Mouse (Mus musculus) lung, postnatal 0 days (tissue): ENCODE data around the gene Armh3. TPM values are rescaled to one million over a fixed set of nuclear protein-coding genes. Genes with fewer than 3 reads are reported as not detected.
A peak's percentile ranks its signal among the peaks of the same experiment; 100 is the strongest.

Experiments used
- ATAC-seq: fragments of 200-750 bp; cut with Nextera tagmentation; 2 replicates; pipeline ENCODE4 v1.8.0; 2017; ENCODE audit warnings: moderate library complexity
- DNase-seq: peaks from one replicate; pipeline ENCODE4 v3.0.0-alpha.2; 2016; ENCODE audit warnings: low spot score
- H3K27ac ChIP-seq: fragments of 300-500 bp; sonication (generic); 2 replicates; pipeline ENCODE4 v1.5.1; 2014; ENCODE audit warnings: antibody characterized with exemption, mild to moderate bottlenecking, low read length, mixed read lengths
- H3K27me3 ChIP-seq: fragments of 300-500 bp; sonication (generic); replicated peaks from 2 replicates; pipeline ENCODE4 v1.6.1; 2014; ENCODE audit warnings: low read length, mixed read lengths; ENCODE audit not compliant: insufficient read depth
- H3K36me3 ChIP-seq: fragments of 300-500 bp; sonication (generic); 2 replicates; pipeline ENCODE4 v1.6.1; 2014; ENCODE audit warnings: low read length, mixed read lengths; ENCODE audit not compliant: insufficient read depth
- H3K4me1 ChIP-seq: fragments of 300-500 bp; sonication (generic); 2 replicates; pipeline ENCODE4 v1.6.1; 2014; ENCODE audit warnings: antibody characterized with exemption, low read depth, low read length, mixed read lengths; ENCODE audit not compliant: insufficient read depth
- H3K4me2 ChIP-seq: fragments of 300-500 bp; sonication (generic); replicated peaks from 2 replicates; pipeline ENCODE4 v1.6.1; 2014; ENCODE audit warnings: low read depth, mild to moderate bottlenecking, low read length, moderate library complexity, mixed read lengths
- H3K4me3 ChIP-seq: fragments of 300-500 bp; sonication (generic); 2 replicates; pipeline ENCODE4 v1.5.1; 2014; ENCODE audit warnings: low read depth, low read length
- H3K9ac ChIP-seq: fragments of 300-500 bp; sonication (generic); replicated peaks from 2 replicates; pipeline ENCODE4 v1.6.1; 2014; ENCODE audit warnings: low read depth, mild to moderate bottlenecking
- H3K9me3 ChIP-seq: fragments of 300-500 bp; sonication (generic); 2 replicates; pipeline ENCODE4 v1.6.1; 2016; ENCODE audit warnings: low read length, mixed read lengths
- CTCF ChIP-seq: IDR thresholded peaks from 2 replicates; pipeline ENCODE4 v1.5.1; 2016; ENCODE audit warnings: antibody characterized with exemption, mild to moderate bottlenecking
- EP300 ChIP-seq: IDR thresholded peaks from 2 replicates; pipeline ENCODE4 v1.6.1; 2016; ENCODE audit warnings: antibody characterized with exemption, mild to moderate bottlenecking, control low read depth
- WGBS: fragments of 180-500 bp; shearing (Covaris S2); extraction: QIAGEN DNeasy Blood & Tissue Kit; methylation state at CpG from one replicate; pipeline ENCODE4 v1.1.7; 2014; 5-methylcytosine and 5-hydroxymethylcytosine counted together
- polyA plus RNA-seq: library from polyadenylated mRNA; unstranded; fragments of >200 nt; fragmentation: Nextera tagmentation; extraction: Ambion mirVana; gene quantifications from 2 replicates; pipeline ENCODE4 v1.2.1, GENCODE M21; 2015

Armh3 gene
- polyA plus RNA-seq, 1 experiment from 2014 or later: 9.0 TPM

GRCm38 (mm10) chr19:45830679-45831078 is 167.6 kb downstream of the Armh3 start:
- no peak for ATAC-seq
- Histone ChIP-seq H3K4me3 (no peak overlapping the region), H3K4me2 (no peak overlapping the region), H3K27ac (no peak overlapping the region), H3K9ac (no peak overlapping the region), H3K36me3 (no peaks in the 10 kb centered on the region), H3K4me1 (no peaks in the 10 kb centered on the region), H3K9me3 (no peaks in the 10 kb centered on the region), H3K27me3 (no peaks in the 10 kb centered on the region)
- WGBS: 32% methylated on average over 2 of the region's 2 CpGs
- TF ChIP-seq EP300: no peak
- TF ChIP-seq CTCF: peak; percentile 40
- DNase-seq: no peak

DNA sequence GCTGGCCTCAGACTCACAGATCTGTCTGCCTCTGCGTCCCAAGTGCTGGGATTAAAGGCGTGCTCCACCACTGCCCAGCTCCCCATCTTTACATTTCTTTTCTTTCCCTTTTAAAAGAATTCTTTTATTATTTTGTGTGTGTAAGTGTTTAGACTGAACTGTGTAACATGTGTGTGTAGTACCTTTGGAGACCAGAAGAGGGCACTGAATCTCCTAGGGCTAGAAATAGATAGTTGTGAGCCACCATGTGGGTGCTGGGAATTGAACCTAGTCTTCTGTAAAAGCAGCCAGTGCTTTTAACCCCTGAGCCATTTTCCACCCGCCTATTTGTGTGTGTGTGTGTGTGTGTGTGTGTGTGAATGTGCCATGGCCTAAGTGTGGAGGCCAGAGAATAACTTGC is 170.6 kb downstream of the Armh3 start:
- DNase-seq: no peak
- no peak for ATAC-seq
- Histone ChIP-seq H3K36me3 (no peaks in the 10 kb centered on the region), H3K9me3 (no peaks in the 10 kb centered on the region), H3K4me2 (no peak overlapping the region), H3K4me3 (no peak overlapping the region), H3K4me1 (no peaks in the 10 kb centered on the region), H3K9ac (no peak overlapping the region), H3K27me3 (no peaks in the 10 kb centered on the region), H3K27ac (no peak overlapping the region)
- no peak for TF ChIP-seq EP300
- peak; percentile 21; the same call in 1 of the 2 replicates for TF ChIP-seq CTCF
- 95% methylated on average over 3 of the region's 3 CpGs for whole genome bisulfite sequencing

- DNase-seq: no peak
- Histone ChIP-seq H3K27ac (no peak overlapping the region), H3K9ac (no peak overlapping the region), H3K4me2 (no peak overlapping the region), H3K9me3 (no peaks in the 10 kb centered on the region), H3K4me3 (no peak overlapping the region), H3K36me3 (no peaks in the 10 kb centered on the region), H3K27me3 (no peaks in the 10 kb centered on the region), H3K4me1 (no peaks in the 10 kb centered on the region)
- no peak for ATAC-seq
- WGBS: 45% methylated on average over 5 of the region's 5 CpGs
- TF ChIP-seq CTCF (no peak), EP300 (no peak)
Measured at GRCm38 (mm10) chr19:45827125-45827524, 171.2 kb downstream of the Armh3 start.

DNA sequence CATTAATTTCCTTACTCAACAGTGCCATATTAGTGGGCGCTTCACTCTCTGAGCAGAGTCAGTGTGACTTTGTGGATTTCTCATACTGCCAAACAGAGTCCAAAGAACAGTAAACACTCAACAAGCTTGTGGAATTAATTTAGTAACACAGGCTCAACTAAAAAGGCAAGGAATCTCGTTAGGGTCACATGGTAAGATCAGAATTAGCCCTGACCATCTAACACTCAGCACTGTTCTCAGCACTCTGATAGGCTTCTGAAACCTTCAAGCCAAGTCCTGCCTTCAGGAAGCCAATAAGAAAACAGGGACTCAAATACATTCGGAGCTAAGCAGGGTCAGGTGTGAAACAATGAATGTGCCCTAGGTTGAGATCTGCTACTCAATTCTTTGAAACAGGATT is 172.1 kb downstream of the Armh3 start:
- no peak for DNase-seq
- H3K36me3 ChIP-seq: no peaks in the 10 kb centered on the region
- H3K9ac ChIP-seq: no peak overlapping the region
- 60% methylated on average over 3 of the region's 3 CpGs for WGBS
- H3K4me2 ChIP-seq: no peak overlapping the region
- no peaks in the 10 kb centered on the region for H3K9me3 ChIP-seq
- ATAC-seq: no peak
- H3K27me3 ChIP-seq: no peaks in the 10 kb centered on the region
- H3K4me3 ChIP-seq: no peak overlapping the region
- TF ChIP-seq EP300 (no peak), CTCF (no peak)
- H3K27ac ChIP-seq: no peak overlapping the region
- no peaks in the 10 kb centered on the region for H3K4me1 ChIP-seq

GRCm38 (mm10) chr19:45821832-45822231 is 176.5 kb downstream of the Armh3 start:
- H3K4me2 ChIP-seq: no peak overlapping the region
- no peak overlapping the region for H3K4me3 ChIP-seq
- 59% methylated on average over 5 of the region's 5 CpGs for WGBS
- DNase-seq: no peak
- TF ChIP-seq EP300 (no peak), CTCF (no peak)
- no peak overlapping the region for H3K9ac ChIP-seq
- H3K27me3 ChIP-seq: no peaks in the 10 kb centered on the region
- H3K4me1 ChIP-seq: peaks cover 8% of the 10 kb centered on the region; the same call in 1 of the 2 replicates
- H3K27ac ChIP-seq: no peak overlapping the region
- no peak for ATAC-seq
- H3K36me3 ChIP-seq: no peaks in the 10 kb centered on the region
- H3K9me3 ChIP-seq: no peaks in the 10 kb centered on the region

DNA sequence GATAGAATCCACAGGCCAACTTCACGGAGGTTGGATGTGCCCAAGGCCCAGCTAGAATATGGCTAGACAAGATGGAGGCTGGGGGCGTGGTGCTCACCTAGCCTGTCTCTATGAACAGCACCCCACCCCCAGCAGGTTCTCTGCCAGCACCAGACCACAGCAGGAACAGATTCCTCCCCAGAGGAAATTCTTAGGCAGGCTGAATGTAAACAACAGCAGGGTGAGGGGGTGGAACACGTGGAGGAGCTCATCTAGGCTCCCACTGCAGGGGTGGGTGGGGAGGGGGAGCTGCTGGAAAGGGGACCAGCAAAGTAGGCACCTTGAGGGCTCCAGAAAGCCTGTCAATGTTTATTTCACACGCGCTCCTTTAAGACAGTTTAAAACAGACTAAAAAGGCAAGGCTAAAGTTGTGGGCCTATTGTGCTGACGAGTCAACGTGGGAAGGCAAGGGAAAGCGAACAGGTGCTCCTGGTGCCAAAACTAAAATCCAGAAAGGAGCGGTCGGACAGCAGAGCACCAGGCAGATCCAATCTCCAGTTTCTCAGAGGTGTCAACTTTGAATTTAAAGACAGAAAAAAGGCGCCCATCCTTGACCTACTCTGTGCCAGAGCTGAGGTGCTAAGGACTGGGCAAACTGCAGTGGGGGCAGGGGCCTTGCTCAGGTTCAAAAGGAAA is 180.3 kb downstream of the Armh3 start:
- no peak overlapping the region for H3K9ac ChIP-seq
- no peaks in the 10 kb centered on the region for H3K36me3 ChIP-seq
- ATAC-seq: no peak
- no peaks in the 10 kb centered on the region for H3K9me3 ChIP-seq
- DNase-seq: peak; percentile 27
- TF ChIP-seq CTCF (no peak), EP300 (no peak)
- H3K4me1 ChIP-seq: peaks cover 20% of the 10 kb centered on the region
- H3K4me2 ChIP-seq: no peak overlapping the region
- H3K27ac ChIP-seq: no peak overlapping the region
- no peak overlapping the region for H3K4me3 ChIP-seq
- 33% methylated on average over 11 of the region's 11 CpGs for WGBS
- no peaks in the 10 kb centered on the region for H3K27me3 ChIP-seq

GRCm38 (mm10) chr19:45816727-45817126 is 181.6 kb downstream of the Armh3 start:
- TF ChIP-seq CTCF (no peak), EP300 (no peak)
- peaks cover 25% of the 10 kb centered on the region for H3K4me1 ChIP-seq
- H3K27me3 ChIP-seq: no peaks in the 10 kb centered on the region
- H3K27ac ChIP-seq: no peak overlapping the region
- H3K36me3 ChIP-seq: no peaks in the 10 kb centered on the region
- H3K4me3 ChIP-seq: no peak overlapping the region
- WGBS: 21% methylated on average over 8 of the region's 8 CpGs
- ATAC-seq: no peak
- H3K9me3 ChIP-seq: no peaks in the 10 kb centered on the region
- no peak overlapping the region; the same call in 1 of the 2 replicates for H3K4me2 ChIP-seq
- no peak for DNase-seq
- no peak overlapping the region for H3K9ac ChIP-seq
